Mouse (Mus musculus): Measurements from ENCODE around the gene Acadsb.
A peak's percentile ranks its signal among the peaks of the same experiment; 100 is the strongest.
"Not testable (repeated sequence)": the region's sequence is repeated elsewhere in the genome, so short reads cannot be mapped to it uniquely, and the experiment has no call there.

Gene Acadsb

GRCm38 (mm10) chr7:131410416-131411058 is at the start of gene Acadsb, which contains the start of gene Ikzf5:
Gene Acadsb (plus strand): TSS chr7:131410601.
Gene Ikzf5 (minus strand): TSS chr7:131410521.
- DNase-seq (ENCODE audit: low spot score in 2 of 2) = peak; percentile 93 to 96

- DNase-seq (ENCODE audit: low spot score in 2 of 2) = no peak
These were observed 48.2 kb upstream of the Acadsb start for GRCm38 (mm10) chr7:131362269-131362614.

DNA sequence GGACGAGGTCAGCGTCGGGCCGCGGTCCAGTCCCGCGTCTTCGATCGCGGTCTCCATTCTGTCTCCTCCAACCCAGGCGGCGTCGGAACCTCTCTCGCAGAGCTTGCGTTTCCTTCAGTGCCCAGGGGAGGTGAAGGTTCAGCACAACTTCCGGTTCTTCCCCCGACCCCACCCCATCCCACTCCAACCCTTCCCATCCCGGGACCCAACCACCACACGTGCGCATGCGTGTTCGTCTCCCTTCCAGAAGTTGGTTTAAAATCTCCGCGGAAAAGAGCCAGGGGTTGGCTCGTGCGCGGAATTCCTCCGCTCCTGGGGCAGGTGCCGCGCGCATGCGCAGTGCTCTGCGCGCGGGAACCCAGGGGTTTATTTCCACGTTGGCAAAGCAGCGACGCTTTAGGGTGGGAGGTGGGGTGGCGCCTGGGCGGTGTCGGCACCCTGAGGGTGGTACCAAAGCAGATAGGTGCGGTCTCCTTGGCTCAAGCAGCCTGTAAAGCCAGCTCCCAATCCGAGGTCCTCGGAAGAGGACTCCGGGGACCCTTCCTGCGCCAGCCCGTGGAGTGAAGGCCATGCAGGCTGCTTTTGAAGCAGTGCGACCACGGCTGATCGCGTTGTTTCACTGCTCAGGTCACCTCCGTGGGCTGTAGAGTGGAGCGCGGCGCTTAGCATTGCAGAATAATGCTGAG is 47.6 kb upstream of the Acadsb start, which contains the start of gene 2310057M21Rik:
2310057M21Rik (minus strand) TSS at position 145 of the 686 bp plus-strand sequence.
- peak; percentile 82 to 91 for DNase-seq (ENCODE audit: low spot score in 2 of 2)

DNA sequence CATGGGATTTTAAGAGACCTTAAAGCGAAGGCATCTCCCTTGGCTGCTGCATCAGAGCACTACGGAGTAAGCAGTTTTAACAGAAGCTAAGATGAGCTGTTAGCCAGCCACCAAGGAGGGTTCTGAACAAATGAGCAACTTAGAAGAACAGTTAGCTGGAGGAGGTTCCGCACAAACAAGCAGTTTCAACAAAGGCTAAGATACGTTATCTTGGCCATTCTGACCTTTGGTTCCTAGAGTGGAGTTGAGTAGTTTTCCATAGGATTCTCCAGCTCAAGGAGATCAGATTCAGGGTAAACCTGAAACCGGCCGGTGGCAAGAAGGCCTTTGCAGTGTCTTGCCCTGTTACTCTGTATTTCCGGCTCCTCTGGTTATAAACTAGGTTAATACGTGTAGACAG is 46.3 kb upstream of the Acadsb start:
- DNase-seq (ENCODE audit: low spot score in 2 of 2) = no peak

DNA sequence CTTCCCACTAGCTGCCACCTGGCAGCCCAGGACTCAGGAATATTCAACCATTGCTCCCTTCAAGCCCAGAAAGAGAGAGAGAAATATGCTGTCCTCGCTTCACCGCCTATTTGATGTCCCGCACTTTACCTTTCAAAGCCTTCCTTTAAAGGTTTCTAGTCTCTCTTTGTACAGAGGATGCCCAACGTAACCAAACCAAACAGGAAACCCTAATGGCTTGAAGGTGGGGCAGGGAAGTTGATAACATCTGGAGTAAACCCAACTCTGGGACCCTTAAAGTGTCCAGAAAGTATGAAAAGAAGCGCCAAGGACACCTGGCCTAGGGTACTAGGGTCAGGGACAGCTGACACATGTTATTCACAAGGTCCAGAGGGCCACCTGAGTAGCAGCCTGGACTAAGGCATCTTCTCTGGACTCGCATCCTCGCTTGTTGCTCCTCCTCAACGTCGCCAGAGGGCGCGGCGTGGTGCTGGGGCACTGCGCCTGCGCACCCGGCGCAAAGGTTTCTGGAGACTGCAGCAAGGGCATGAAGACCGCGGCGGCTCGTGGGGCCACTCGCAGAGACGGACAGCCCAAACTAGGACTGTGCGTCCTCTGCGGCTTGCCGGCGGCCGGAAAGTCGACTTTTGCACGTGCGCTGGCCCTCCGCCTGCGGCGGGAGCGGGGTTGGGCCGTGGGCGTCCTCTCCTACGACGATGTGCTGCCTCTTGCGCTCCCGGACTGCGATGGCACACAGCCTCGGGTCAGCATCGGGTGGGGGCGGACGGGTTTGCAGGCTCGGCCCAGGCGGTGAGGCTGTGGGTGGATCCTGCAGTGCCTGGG is 39.5 kb upstream of the Acadsb start, which contains the start of gene Pstk:
Pstk (plus strand) TSS at position 494 of the 822 bp plus-strand sequence.
- DNase-seq (ENCODE audit: low spot score in 2 of 2) = peak; percentile 67 to 87

DNA sequence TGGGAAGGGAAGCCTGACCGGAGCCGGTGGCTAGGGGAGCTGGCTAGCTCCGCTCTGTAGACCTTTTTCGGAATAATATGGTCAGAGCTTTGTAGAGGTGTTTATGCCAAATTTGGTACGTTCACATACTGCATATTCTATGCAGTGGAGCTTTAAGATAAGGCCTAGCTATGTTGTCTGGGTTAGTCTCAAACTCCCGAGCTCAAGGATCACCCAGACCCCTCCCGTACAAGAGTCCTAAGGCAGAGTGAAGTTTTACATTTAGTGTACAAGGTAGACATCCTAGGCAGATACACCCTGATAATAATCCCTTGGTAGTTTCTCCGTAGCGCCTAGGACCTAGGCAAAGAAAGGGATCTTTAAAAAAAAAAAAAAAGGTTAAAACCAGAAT is 38.9 kb upstream of the Acadsb start:
- no peak for DNase-seq (ENCODE audit: low spot score in 2 of 2)

- no peak for DNase-seq (ENCODE audit: low spot score in 2 of 2)
These were observed 38.3 kb upstream of the Acadsb start for GRCm38 (mm10) chr7:131371880-131372651.

DNA sequence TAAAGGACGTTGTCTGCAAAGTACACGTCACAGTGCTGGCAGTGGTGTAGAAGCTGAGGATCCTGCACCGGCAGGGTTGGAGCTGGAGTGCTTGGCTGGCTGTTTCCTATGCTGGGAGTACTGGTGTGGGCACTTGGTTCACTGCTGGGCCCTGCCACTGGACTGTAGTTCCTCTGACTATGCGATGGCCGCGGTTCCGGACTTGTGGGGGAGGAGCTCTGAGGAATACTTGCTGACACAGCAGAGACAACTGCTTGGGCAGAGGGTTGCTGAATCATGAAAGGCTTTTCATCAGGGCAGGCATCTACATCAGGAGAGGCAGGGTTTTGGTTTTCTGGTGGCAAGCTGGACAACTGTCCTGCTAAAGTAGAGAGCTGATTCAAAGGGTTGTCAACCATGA is 18.6 kb upstream of the Acadsb start:
- not testable (repeated sequence) for DNase-seq (ENCODE audit: low spot score in 2 of 2)

DNA sequence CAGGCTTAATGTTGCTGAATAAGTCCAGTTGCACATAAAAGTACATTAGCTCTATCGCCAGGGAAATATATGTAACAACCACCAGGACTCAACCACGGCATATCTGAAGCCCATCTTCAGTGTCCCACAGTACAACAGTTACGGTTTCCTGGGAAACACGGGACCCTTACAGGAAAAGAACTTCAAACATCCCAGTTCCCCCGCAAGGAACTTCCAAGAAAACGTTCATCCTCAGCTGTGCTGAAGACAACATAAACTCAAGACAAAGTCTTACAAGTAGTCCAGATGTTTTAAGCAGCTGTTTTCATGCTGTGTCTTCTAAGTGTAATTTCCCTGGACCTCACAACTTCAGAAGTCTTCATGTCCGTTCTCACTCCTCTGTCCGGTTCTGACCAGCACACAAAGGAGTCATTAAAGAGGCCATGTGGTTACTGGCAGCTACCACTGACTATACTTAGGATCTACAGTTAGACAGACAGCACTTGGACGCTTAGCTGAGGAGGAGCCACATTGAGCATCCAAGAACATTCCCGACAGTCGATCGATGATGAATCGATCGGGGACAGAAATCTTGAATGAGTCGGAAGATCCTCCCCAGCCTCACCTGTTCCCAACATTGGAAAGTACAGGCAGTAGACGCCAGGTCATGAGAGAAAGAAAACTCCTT is 947 bp upstream of the Acadsb start:
- DNase-seq (ENCODE audit: low spot score in 2 of 2) = no peak

GRCm38 (mm10) chr7:131409988-131410385 is 414 bp upstream of the Acadsb start:
- no peak for DNase-seq (ENCODE audit: low spot score in 2 of 2)

DNA sequence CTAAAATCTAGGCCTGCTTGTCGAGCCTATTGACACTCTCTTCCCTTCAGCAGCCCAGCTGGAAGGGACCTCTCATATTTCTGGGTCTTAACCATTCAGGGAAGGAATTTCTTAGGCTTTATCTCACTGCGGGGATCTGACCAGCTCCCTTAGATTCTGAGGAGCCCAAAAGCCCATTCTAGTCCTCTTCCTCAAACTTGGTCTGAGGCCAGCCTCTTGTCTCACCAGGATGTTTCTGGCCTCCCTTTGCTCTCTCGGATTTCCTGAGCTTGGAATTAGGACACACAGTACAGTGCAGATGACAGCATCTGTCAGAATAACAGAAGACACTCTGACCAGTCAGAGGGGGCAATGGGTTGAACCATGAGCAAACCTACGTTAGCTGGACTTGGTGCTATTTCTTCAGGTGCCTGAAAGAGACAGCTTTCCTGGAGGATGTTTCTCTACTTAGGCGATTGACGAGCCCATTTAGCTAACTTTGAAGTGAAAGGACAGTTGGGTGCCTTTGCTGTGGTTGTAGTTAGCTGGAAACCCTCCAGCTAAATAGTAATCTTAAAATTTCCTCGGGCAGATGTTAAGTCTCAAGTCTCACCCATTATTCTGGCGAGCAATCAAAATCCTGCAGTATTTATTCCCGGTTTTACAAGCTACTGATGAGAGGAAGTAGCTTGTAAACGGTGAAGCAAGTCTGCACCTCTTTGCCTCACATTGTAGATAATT is 980 bp downstream of the Acadsb start:
- DNase-seq (ENCODE audit: low spot score in 2 of 2) = no peak

GRCm38 (mm10) chr7:131411941-131412270 is 1.5 kb downstream of the Acadsb start:
- DNase-seq (ENCODE audit: low spot score in 2 of 2) = no peak

DNA sequence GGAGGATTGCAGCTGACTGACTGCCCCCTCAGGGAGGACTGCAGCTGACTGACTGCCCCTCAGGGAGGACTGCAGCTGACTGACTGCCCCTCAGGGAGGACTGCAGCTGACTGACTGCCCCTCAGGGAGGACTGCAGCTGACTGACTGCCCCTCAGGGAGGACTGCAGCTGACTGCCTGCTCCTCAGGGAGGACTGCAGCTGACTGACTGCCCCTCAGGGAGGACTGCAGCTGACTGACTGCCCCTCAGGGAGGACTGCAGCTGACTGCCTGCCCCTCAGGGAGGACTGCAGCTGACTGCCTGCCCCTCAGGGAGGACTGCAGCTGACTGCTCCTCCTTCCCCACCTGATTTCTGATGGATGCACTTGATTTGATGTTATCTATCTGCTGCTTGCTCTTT is 6.3 kb downstream of the Acadsb start:
- DNase-seq (ENCODE audit: low spot score in 2 of 2) = not testable (repeated sequence)

GRCm38 (mm10) chr7:131417605-131418004 is 7.2 kb downstream of the Acadsb start:
- no peak for DNase-seq (ENCODE audit: low spot score in 2 of 2)

DNA sequence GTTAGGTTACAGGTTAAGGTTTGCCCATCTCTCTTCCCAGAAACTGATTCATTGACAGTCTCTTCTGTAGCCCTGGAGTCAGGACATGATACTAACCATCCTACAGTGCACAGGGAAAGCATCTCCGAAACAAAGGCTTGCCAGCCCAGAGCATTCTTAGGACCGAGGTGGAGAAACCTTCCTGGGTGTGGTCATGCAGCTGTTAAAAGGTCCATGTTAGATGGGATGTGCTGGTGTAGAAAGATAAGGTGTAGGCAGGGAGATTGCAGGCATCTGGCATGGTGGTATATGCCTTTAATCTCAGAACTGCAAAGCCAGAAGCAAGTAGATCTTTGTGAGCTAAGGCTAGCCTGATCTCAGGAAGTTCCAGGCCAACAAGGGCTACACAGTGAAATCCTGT is 14.5 kb downstream of the Acadsb start:
- DNase-seq (ENCODE audit: low spot score in 2 of 2) = no peak

GRCm38 (mm10) chr7:131427331-131427730 is 16.9 kb downstream of the Acadsb start:
- no peak for DNase-seq (ENCODE audit: low spot score in 2 of 2)

- DNase-seq (ENCODE audit: low spot score in 2 of 2) = peak in 1 of 2 experiments; percentile 35
These were observed 21.8 kb downstream of the Acadsb start for GRCm38 (mm10) chr7:131432244-131432643.

- DNase-seq (ENCODE audit: low spot score in 2 of 2) = no peak
These were observed 23.9 kb downstream of the Acadsb start for GRCm38 (mm10) chr7:131434276-131434675.

- no peak for DNase-seq (ENCODE audit: low spot score in 2 of 2)
These were observed 26.6 kb downstream of the Acadsb start for GRCm38 (mm10) chr7:131437051-131437450.

GRCm38 (mm10) chr7:131456714-131457113 is 46.3 kb downstream of the Acadsb start:
- DNase-seq (ENCODE audit: low spot score in 2 of 2) = no peak
